Mouse (Mus musculus) liver, embryonic 13.5 days (tissue): ENCODE results near the gene Ilf3. TPM values are rescaled to one million over a fixed set of nuclear protein-coding genes. Genes with fewer than 3 reads are reported as not detected.
A peak's percentile ranks its signal among the peaks of the same experiment; 100 is the strongest.
"Not testable (repeated sequence)": the region's sequence is repeated elsewhere in the genome, so short reads cannot be mapped to it uniquely, and the experiment has no call there.

Experiments
- ATAC-seq: fragments of 200-750 bp; cut with Nextera tagmentation; 2 replicates; pipeline ENCODE4 v1.8.0; 2017; ENCODE audit warnings: low read depth, mild to moderate bottlenecking, moderate number of reproducible peaks, moderate library complexity
- DNase-seq: peaks from one replicate; pipeline ENCODE4 v3.0.0; 2022
- H3K27ac ChIP-seq: fragments of 300-500 bp; sonication (generic); 2 replicates; pipeline ENCODE4 v1.5.1; 2015; ENCODE audit warnings: moderate library complexity, mild to moderate bottlenecking, inconsistent platforms
- H3K27me3 ChIP-seq: fragments of 300-500 bp; sonication (generic); 2 replicates; pipeline ENCODE4 v1.6.1; 2015; ENCODE audit warnings: mild to moderate bottlenecking, inconsistent platforms
- H3K36me3 ChIP-seq: fragments of 300-500 bp; sonication (generic); 2 replicates; pipeline ENCODE4 v1.6.1; 2015; ENCODE audit warnings: mild to moderate bottlenecking, inconsistent platforms
- H3K4me1 ChIP-seq: fragments of 300-500 bp; sonication (generic); replicated peaks from 2 replicates; pipeline ENCODE4 v1.6.1; 2015; ENCODE audit warnings: inconsistent platforms
- H3K4me2 ChIP-seq: fragments of 300-500 bp; sonication (generic); 2 replicates; pipeline ENCODE4 v1.6.1; 2015; ENCODE audit warnings: inconsistent platforms, mild to moderate bottlenecking, moderate library complexity
- H3K4me3 ChIP-seq: fragments of 300-500 bp; sonication (generic); replicated peaks from 2 replicates; pipeline ENCODE4 v1.5.1; 2015; ENCODE audit warnings: mild to moderate bottlenecking, inconsistent platforms
- H3K9ac ChIP-seq: fragments of 300-500 bp; sonication (generic); 2 replicates; pipeline ENCODE4 v1.6.1; 2015; ENCODE audit warnings: mild to moderate bottlenecking, inconsistent platforms
- H3K9me3 ChIP-seq: fragments of 300-500 bp; sonication (generic); replicated peaks from 2 replicates; pipeline ENCODE4 v1.6.1; 2016; ENCODE audit warnings: inconsistent platforms
- WGBS: fragments of 180-500 bp; shearing (Covaris S2); methylation state at CpG from one replicate; pipeline ENCODE4 v1.1.7; 2015; ENCODE audit not compliant: insufficient replicate concordance; 5-methylcytosine and 5-hydroxymethylcytosine counted together
- polyA plus RNA-seq: library from polyadenylated mRNA; unstranded; fragments of >200 nt; fragmentation: Nextera tagmentation; extraction: Ambion mirVana; gene quantifications from 2 replicates; pipeline ENCODE4 v1.2.1, GENCODE M21; 2015

The Ilf3 gene
- polyA plus RNA-seq = 50.9 and 58.8 TPM in 2 replicates

DNA sequence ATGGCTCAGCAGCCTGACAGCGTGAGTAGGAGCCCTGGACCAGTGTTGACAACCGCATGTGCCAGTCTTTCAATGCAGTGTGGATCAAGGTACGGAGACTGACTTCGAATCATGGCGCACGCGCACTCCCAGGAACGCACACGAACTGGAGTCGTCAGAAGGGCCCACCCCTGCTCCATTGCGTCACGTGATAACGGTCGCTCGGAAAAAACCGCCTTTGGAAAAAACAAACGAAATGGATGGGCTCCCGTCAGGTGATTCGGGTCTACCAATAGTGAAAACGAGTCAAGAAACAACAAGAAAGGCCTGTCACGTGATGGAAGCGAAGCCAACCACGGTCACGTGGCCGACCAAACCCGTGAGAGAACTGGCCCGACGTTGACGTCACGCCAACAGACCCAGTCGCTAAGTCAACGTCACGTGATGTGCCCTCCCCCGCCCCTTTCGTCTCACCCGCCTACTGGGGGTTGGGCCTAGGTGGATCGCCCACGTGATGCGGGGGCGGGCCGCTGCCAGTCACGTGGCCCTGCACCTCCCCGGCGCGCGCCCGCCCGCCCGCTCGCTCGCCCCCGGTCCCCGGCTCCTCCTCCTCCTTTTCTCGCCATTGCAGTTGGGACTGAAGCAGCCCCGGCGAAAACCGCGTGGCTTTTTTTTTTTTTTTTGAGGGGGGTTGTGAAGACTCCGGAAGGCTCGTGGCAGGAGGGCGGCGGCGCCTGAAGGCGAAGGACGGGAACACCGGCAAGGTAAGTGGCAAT is at the start of gene Ilf3:
Gene Ilf3, plus strand, starts transcription at position 515 of the 755 bp plus-strand sequence.
- H3K4me1 ChIP-seq = peaks cover 45% of the 10 kb centered on the region
- peak within 1 kb of the TSS; percentile 90 for H3K4me3 ChIP-seq
- peak; percentile 99 for DNase-seq
- peak within 1 kb of the TSS; percentile 80 for H3K9ac ChIP-seq
- peaks cover 15% of the 10 kb centered on the region for H3K36me3 ChIP-seq
- H3K27me3 ChIP-seq = peaks cover 9% of the 10 kb centered on the region
- no peaks in the 10 kb centered on the region for H3K9me3 ChIP-seq
- peak within 1 kb of the TSS; percentile 92 for H3K4me2 ChIP-seq
- peak within 1 kb of the TSS; percentile 93 for H3K27ac ChIP-seq
- peak; percentile 89 for ATAC-seq
- WGBS = 1% methylated on average over 66 of the region's 66 CpGs

DNA sequence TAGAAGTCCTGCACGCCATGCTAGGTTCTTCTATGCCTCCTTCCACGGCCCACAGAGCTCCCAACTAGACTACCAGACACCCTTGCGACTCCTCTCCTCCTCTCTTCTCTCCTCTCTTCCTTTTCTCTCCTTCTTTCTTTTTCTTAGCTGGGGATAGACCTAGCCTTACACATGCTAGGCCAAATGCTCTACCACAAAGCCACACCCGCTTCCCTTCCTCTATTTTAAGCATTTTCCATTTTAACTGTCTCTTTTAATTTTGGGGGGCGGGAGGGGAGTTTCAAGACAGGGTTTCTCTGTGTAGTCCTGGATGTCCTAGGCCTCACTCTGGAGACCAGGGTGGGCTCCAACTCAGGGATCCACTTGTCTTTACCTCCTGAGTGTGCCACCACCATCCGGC is 48.9 kb upstream of the Ilf3 start:
- peak overlapping the region; percentile 25; the same call in 1 of the 2 replicates for H3K27ac ChIP-seq
- DNase-seq = no peak
- H3K9ac ChIP-seq = no peak overlapping the region
- peaks cover 74% of the 10 kb centered on the region for H3K4me1 ChIP-seq
- ATAC-seq = no peak
- H3K27me3 ChIP-seq = no peaks in the 10 kb centered on the region
- H3K36me3 ChIP-seq = no peaks in the 10 kb centered on the region
- whole genome bisulfite sequencing = 58% methylated on average over 6 of the region's 6 CpGs
- no peak overlapping the region for H3K4me3 ChIP-seq
- no peak overlapping the region for H3K4me2 ChIP-seq
- 0 out of 2 replicates have a peak, but pooled peaks cover 2% of the 10 kb centered on the region for H3K9me3 ChIP-seq

DNA sequence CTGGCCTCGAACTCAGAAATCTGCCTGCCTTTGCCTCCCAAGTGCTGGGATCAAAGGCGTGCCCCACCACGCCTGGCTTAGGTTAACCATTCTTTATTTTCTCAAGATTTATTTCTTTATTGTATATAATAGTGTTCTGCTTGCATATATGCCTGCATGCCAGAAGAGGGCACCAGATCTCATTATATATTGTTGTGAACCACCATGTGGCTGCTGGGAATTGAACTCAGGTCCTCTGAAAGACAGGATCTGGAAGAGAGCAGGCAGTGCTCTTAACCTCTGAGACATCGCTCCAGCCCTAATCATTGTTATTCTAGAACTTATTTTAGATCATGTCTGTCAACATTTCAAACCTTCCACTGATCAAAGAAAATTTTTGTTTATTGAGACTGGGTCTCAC is 48.2 kb upstream of the Ilf3 start:
- no peak for ATAC-seq
- H3K27ac ChIP-seq = no peak overlapping the region
- peaks cover 74% of the 10 kb centered on the region for H3K4me1 ChIP-seq
- H3K4me3 ChIP-seq = no peak overlapping the region
- no peak overlapping the region for H3K9ac ChIP-seq
- 90% methylated on average over 4 of the region's 4 CpGs for WGBS
- no peaks in the 10 kb centered on the region for H3K36me3 ChIP-seq
- no peak for DNase-seq
- no peaks in the 10 kb centered on the region for H3K27me3 ChIP-seq
- no peak overlapping the region for H3K4me2 ChIP-seq
- 0 out of 2 replicates have a peak, but pooled peaks cover 2% of the 10 kb centered on the region for H3K9me3 ChIP-seq

DNA sequence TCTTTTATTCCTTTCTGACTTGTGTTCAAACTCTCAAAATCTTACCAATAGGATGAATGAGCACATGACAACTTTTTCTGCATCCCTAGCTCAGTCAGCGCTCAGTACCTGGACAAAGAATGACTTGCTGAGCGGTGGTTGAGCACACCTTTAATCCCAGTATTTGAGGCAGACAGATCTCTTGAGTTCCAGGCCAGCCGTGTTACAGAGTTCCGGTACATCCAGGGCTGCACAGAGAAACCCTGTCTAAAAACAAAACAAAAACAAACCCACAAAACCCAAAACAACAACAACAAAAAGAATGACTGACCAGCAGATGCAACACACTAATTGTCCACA is 47.4 kb upstream of the Ilf3 start:
- no peaks in the 10 kb centered on the region for H3K27me3 ChIP-seq
- H3K4me2 ChIP-seq = peak overlapping the region; percentile 98
- peaks cover 71% of the 10 kb centered on the region for H3K4me1 ChIP-seq
- H3K4me3 ChIP-seq = peak overlapping the region; percentile 82
- H3K27ac ChIP-seq = peak overlapping the region; percentile 67
- 0 out of 2 replicates have a peak, but pooled peaks cover 2% of the 10 kb centered on the region for H3K9me3 ChIP-seq
- 41% methylated on average over 4 of the region's 4 CpGs for WGBS
- ATAC-seq (peak; percentile 14; the same call in 1 of the 2 replicates), DNase-seq (no peak)
- peak overlapping the region; percentile 84; the same call in 1 of the 2 replicates for H3K9ac ChIP-seq
- H3K36me3 ChIP-seq = no peaks in the 10 kb centered on the region

DNA sequence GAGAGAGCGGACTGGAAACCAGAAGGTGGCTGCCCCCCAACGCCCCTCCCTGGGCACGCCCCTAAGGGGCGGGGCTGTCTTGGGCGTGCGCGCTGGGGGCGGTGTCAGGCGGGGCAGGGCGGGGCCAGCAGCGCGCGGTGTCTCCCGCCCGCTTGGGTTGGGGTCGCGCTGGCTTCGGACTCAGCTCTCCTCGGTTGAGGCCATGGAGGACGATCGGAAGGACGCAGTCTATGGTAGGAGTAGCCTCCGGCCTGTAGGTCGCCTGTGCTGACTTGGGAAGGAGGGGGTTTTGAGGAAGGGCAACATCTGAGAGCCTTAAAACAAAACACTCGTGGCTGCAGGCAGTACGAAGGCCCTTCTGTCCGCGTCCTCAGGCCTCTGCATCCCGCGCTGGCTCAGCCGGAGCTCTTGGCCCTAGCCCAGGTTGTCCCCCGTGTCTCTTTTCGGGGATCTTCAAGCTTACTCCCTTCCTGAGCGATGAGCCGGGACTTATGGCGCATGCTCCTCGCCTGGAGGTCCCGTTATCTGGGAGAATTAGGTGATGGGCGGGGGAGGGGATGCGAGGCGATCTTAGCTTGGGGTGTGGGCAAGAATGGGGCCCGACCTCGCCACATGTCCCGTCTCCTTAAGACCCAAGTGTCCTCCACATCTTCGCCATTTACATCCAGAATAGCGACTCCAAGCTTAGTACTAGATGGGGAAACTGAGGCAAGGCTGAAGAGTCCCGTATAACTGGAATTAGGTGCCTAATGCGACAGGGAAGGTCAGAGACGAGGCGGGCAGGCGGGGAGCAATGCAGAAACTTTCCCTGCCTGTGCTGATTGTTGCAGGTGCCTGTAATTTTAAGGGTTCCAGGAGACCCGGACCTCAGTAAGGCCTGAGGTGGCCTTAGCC is 46.8 kb upstream of the Ilf3 start, which contains the start of gene Slc44a2:
Gene Slc44a2, plus strand, starts transcription at position 80 of the 894 bp plus-strand sequence.
- DNase-seq (peak; percentile 85), ATAC-seq (peak; percentile 87)
- Histone ChIP-seq H3K27me3 (no peaks in the 10 kb centered on the region), H3K27ac (peak within 1 kb of the TSS; percentile 88), H3K4me3 (peak within 1 kb of the TSS; percentile 82), H3K4me1 (peaks cover 65% of the 10 kb centered on the region), H3K36me3 (no peaks in the 10 kb centered on the region), H3K4me2 (peak within 1 kb of the TSS; percentile 98), H3K9me3 (0 out of 2 replicates have a peak, but pooled peaks cover 2% of the 10 kb centered on the region), H3K9ac (peak within 1 kb of the TSS; percentile 84)
- WGBS = under 1% methylated on average over 52 of the region's 52 CpGs

DNA sequence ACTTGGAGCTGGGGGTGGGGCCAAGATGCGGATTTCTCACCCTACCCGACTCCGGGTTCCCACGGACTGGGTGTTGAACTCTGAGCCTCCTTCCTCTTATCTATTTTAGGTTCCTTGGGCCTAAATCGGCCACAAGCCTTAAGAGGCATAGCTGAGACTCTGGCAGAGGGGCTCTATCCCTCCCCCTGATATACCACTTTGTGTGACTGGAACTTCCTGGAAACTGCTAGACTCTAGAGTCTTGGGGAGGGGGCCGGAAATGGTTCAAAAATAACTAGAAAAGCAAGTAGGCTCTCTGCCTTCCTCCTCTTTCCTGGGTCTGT is 46.2 kb upstream of the Ilf3 start:
- H3K9ac ChIP-seq = peak overlapping the region; percentile 84
- WGBS = 5% methylated on average over 6 of the region's 6 CpGs
- no peaks in the 10 kb centered on the region for H3K36me3 ChIP-seq
- 0 out of 2 replicates have a peak, but pooled peaks cover 2% of the 10 kb centered on the region for H3K9me3 ChIP-seq
- peak; percentile 74 for ATAC-seq
- peaks cover 63% of the 10 kb centered on the region for H3K4me1 ChIP-seq
- H3K4me2 ChIP-seq = peak overlapping the region; percentile 98
- H3K4me3 ChIP-seq = peak overlapping the region; percentile 82
- peak; percentile 67 for DNase-seq
- no peaks in the 10 kb centered on the region for H3K27me3 ChIP-seq
- peak overlapping the region; percentile 88 for H3K27ac ChIP-seq

DNA sequence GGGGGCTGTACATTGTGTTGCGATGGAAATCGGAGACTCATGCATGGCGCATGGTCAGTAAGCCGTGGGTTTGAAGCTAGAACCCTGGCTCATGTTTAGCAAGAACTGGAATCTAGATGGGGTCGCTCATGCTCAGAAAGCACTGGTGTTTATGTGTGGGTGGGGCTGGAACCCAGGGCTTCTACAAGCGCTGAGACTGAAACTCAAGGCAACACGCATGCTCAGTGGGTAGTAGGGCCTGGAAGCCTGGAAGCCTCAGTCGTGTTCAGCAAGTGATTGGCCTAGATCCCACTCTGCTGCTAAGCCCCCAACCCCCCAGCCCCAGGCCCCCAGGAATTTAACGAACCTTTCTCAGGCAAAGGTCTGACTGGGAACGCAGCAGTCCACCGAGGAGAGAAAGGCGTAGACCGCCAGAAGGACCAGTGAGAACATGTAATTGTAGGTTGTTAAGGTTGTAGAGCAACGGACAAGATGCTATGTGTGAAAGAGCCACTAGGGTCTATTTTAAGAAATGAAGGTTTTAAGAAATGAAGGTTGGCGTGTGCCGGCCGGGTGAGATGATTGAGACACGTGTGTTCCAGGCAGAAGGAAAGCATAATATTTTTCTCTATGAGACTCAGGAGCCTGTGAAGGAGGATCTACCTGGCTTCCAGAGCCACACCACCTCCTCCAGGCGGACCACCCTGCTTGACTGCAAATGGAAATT is 45.3 kb upstream of the Ilf3 start:
- peaks cover 64% of the 10 kb centered on the region for H3K4me1 ChIP-seq
- WGBS = 57% methylated on average over 19 of the region's 19 CpGs
- no peaks in the 10 kb centered on the region for H3K27me3 ChIP-seq
- no peak for ATAC-seq
- peak overlapping the region; percentile 98 for H3K4me2 ChIP-seq
- 0 out of 2 replicates have a peak, but pooled peaks cover 2% of the 10 kb centered on the region for H3K9me3 ChIP-seq
- peak overlapping the region; percentile 84 for H3K9ac ChIP-seq
- no peak for DNase-seq
- peak overlapping the region; percentile 82 for H3K4me3 ChIP-seq
- no peaks in the 10 kb centered on the region for H3K36me3 ChIP-seq
- H3K27ac ChIP-seq = peak overlapping the region; percentile 88

DNA sequence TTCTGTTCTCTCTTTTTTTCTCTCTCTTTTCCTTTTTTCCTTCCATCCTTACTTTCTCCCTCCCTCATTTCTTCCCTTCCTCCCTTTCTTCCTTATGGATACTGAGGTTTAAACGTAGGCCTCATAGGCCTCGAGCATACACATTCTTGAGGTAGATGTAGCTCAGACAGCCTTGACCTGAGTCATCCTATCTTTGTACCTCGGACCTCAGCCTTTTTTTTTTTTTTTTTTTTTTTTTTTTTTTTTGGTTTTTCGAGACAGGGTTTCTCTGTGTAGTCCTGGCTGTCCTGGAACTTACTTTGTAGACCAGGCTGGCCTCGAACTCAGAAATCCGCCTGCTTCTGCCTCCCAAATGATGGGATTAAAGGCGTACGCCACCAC is 44.8 kb upstream of the Ilf3 start:
- WGBS = 63% methylated on average over 8 of the region's 8 CpGs
- not testable (repeated sequence) for H3K27me3 ChIP-seq, ATAC-seq, H3K4me3 ChIP-seq, H3K9me3 ChIP-seq, DNase-seq, H3K27ac ChIP-seq, H3K36me3 ChIP-seq
- 0 out of 2 replicates have a peak overlapping the region, but pooled peaks have one; percentile 98 for H3K4me2 ChIP-seq
- H3K4me1 ChIP-seq = peaks cover 70% of the 10 kb centered on the region
- peak overlapping the region; percentile 84; the same call in 1 of the 2 replicates for H3K9ac ChIP-seq

DNA sequence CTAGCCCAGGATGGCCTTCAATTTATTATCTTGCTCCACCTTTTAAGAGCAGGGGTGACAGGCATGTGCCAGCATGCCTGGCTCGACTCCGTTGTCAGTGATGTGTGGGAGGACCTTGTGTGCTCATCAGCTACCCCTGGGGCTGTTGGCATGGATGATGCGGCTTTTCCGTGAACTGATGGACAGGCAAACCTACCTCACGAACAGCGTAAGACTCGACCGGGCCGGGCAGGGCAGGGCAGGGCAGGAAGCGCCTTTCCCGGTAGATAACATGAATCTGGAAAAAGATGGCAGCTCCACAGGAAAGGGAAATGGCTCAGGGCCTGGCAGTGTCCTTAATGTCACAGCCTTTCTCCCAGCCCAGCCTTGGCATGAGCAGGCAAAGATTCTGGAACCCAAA is 43.4 kb upstream of the Ilf3 start:
- Histone ChIP-seq H3K4me3 (no peak overlapping the region), H3K9ac (no peak overlapping the region), H3K27ac (peak overlapping the region; percentile 23; the same call in 1 of the 2 replicates), H3K27me3 (no peaks in the 10 kb centered on the region), H3K36me3 (no peaks in the 10 kb centered on the region), H3K4me2 (no peak overlapping the region), H3K9me3 (0 out of 2 replicates have a peak, but pooled peaks cover 2% of the 10 kb centered on the region), H3K4me1 (peaks cover 71% of the 10 kb centered on the region)
- DNase-seq = no peak
- ATAC-seq = no peak
- WGBS = 45% methylated on average over 11 of the region's 11 CpGs

DNA sequence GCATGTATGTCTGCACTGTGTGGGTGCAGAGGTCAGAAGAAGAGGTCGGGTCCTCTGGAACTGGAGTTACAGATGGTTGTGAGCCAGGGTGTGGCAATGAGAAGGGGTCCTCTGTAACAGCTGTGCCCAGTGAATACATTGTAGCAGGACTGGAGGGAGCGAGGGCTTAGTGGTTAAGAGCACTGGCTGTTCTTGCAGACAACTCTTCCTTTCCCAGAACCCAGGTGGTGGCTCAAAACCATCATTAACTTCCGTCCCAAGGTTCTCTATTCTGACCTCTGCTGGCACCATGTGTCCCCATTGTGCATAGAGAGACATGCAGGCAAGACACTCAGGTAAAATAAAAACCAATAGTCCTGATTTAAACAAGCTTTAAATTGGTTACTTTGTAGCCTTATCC is 40.1 kb upstream of the Ilf3 start:
- Histone ChIP-seq H3K9ac (no peak overlapping the region), H3K27me3 (no peaks in the 10 kb centered on the region), H3K4me2 (no peak overlapping the region), H3K4me1 (peaks cover 61% of the 10 kb centered on the region), H3K36me3 (no peaks in the 10 kb centered on the region), H3K4me3 (no peak overlapping the region), H3K9me3 (no peaks in the 10 kb centered on the region), H3K27ac (peak overlapping the region; percentile 18)
- 34% methylated on average over 3 of the region's 3 CpGs for WGBS
- DNase-seq (no peak), ATAC-seq (no peak)
